Mouse (Mus musculus) MEL (cell line): ENCODE measurements around the gene Foxk2. TPM values are rescaled to one million over a fixed set of nuclear protein-coding genes. Genes with fewer than 3 reads are reported as not detected.

ENCODE experiments used
- DNase-seq: peaks from one replicate; pipeline ENCODE4 v3.0.0; 2011; ENCODE audit warnings: low read depth, low spot score
- H3K27ac ChIP-seq: 2 replicates; pipeline ENCODE4 v1.5.1; 2012; ENCODE audit warnings: low read depth, mild to moderate bottlenecking, control low read depth, low read length, moderate library complexity; ENCODE audit not compliant: control insufficient read depth
- H3K27me3 ChIP-seq, 2 experiments: fragments of 150-350 bp in 1 of 2; sonication (generic) in 1 of 2; 2 replicates each; pipeline ENCODE4 v1.6.1; 2012; ENCODE audit warnings: low read length in 2 of 2, mild to moderate bottlenecking in 2 of 2, improper control_type of control experiment in 1 of 2, moderate library complexity in 1 of 2; ENCODE audit not compliant: insufficient read depth in 2 of 2, control insufficient read depth in 1 of 2
- H3K36me3 ChIP-seq, 2 experiments: 2 replicates each; pipeline ENCODE4 v1.6.1; 2012 to 2014; ENCODE audit warnings: low read length in 2 of 2, improper control_type of control experiment in 1 of 2, inconsistent platforms in 1 of 2, mild to moderate bottlenecking in 1 of 2; ENCODE audit not compliant: insufficient read depth in 2 of 2, control insufficient read depth in 1 of 2
- H3K4me1 ChIP-seq, 2 experiments: fragments of 150-350 bp in 1 of 2; sonication (generic) in 1 of 2; 2 replicates each; pipeline ENCODE4 v1.6.1; 2012; ENCODE audit warnings: low read length in 2 of 2, improper control_type of control experiment in 1 of 2, mild to moderate bottlenecking in 1 of 2; ENCODE audit not compliant: insufficient read depth in 2 of 2, control insufficient read depth in 1 of 2
- H3K4me3 ChIP-seq, 2 experiments: fragments of 150-350 bp in 1 of 2; sonication (generic) in 1 of 2; 2 replicates each; pipeline ENCODE4 v1.5.1; 2012; ENCODE audit warnings: low read depth in 2 of 2, low read length in 2 of 2, mild to moderate bottlenecking in 2 of 2, moderate library complexity in 2 of 2, control low read depth in 1 of 2, improper control_type of control experiment in 1 of 2; ENCODE audit not compliant: control insufficient read depth in 1 of 2, insufficient read depth in 1 of 2
- H3K79me2 ChIP-seq: 2 replicates; pipeline ENCODE4 v1.6.1; 2012; ENCODE audit warnings: mild to moderate bottlenecking, low read length, moderate library complexity; ENCODE audit not compliant: control insufficient read depth, poor library complexity, insufficient read depth
- H3K9ac ChIP-seq: 2 replicates; pipeline ENCODE4 v1.6.1; 2012; ENCODE audit warnings: low read depth, mild to moderate bottlenecking, control low read depth, low read length, moderate library complexity; ENCODE audit not compliant: control insufficient read depth, poor library complexity, severe bottlenecking
- H3K9me3 ChIP-seq: fragments of 150-350 bp; sonication (generic); replicated peaks from 2 replicates; pipeline ENCODE4 v1.6.1; 2012; ENCODE audit warnings: mild to moderate bottlenecking, low read length, improper control_type of control experiment, moderate library complexity; ENCODE audit not compliant: insufficient read depth
- E2F4 ChIP-seq: IDR thresholded peaks from 2 replicates; pipeline ENCODE4 v1.6.1; 2011; ENCODE audit warnings: low read depth, low read length, improper control_type of control experiment, borderline replicate concordance
- ELF1 ChIP-seq: IDR thresholded peaks from 2 replicates; pipeline ENCODE4 v1.6.1; 2014; ENCODE audit warnings: low read depth, mild to moderate bottlenecking, inconsistent platforms, low read length, improper control_type of control experiment, moderate library complexity
- EP300 ChIP-seq, 2 experiments: IDR thresholded peaks; 2 replicates each; pipeline ENCODE4 v1.6.1; 2011; ENCODE audit warnings: improper control_type of control experiment in 2 of 2, low read length in 2 of 2, low read depth in 1 of 2, mild to moderate bottlenecking in 1 of 2
- ETS1 ChIP-seq: IDR thresholded peaks from 2 replicates; pipeline ENCODE4 v1.6.1; 2012; ENCODE audit warnings: low read depth, mild to moderate bottlenecking, inconsistent platforms, low read length, improper control_type of control experiment, moderate library complexity
- GABPA ChIP-seq: IDR thresholded peaks from 2 replicates; pipeline ENCODE4 v1.6.1; 2012; ENCODE audit warnings: low read depth, mild to moderate bottlenecking, inconsistent platforms, low read length, improper control_type of control experiment, moderate library complexity
- HCFC1 ChIP-seq: IDR thresholded peaks from 2 replicates; pipeline ENCODE4 v1.6.1; 2012; ENCODE audit warnings: low read depth, mild to moderate bottlenecking, inconsistent platforms, low read length, improper control_type of control experiment, moderate library complexity
- MAZ ChIP-seq: IDR thresholded peaks from 2 replicates; pipeline ENCODE4 v1.6.1; 2012; ENCODE audit warnings: low read depth, mild to moderate bottlenecking, inconsistent platforms, low read length, improper control_type of control experiment
- MEF2A ChIP-seq: IDR thresholded peaks from 2 replicates; pipeline ENCODE4 v1.6.1; 2014; ENCODE audit warnings: low read depth, mild to moderate bottlenecking, inconsistent platforms, low read length, improper control_type of control experiment; ENCODE audit not compliant: poor library complexity, insufficient replicate concordance, severe bottlenecking; ENCODE audit errors: extremely low read depth
- MYB ChIP-seq: IDR thresholded peaks from 2 replicates; pipeline ENCODE4 v1.6.1; 2011; ENCODE audit warnings: mild to moderate bottlenecking, low read depth, low read length, improper control_type of control experiment
- MYC ChIP-seq: IDR thresholded peaks from 2 replicates; pipeline ENCODE4 v1.6.1; 2011; ENCODE audit warnings: low read depth, mild to moderate bottlenecking, low read length, improper control_type of control experiment, moderate library complexity
- NELFE ChIP-seq: IDR thresholded peaks from 2 replicates; pipeline ENCODE4 v1.6.1; 2011; ENCODE audit warnings: low read depth, low read length, improper control_type of control experiment
- NRF1 ChIP-seq: IDR thresholded peaks from 2 replicates; pipeline ENCODE4 v1.6.1; 2014; ENCODE audit warnings: low read depth, mild to moderate bottlenecking, inconsistent platforms, low read length, improper control_type of control experiment, moderate library complexity; ENCODE audit not compliant: poor library complexity, insufficient read depth, severe bottlenecking
- POLR2A ChIP-seq, 2 experiments: IDR thresholded peaks; 2 replicates each; pipeline ENCODE4 v1.6.1; 2011 to 2012; ENCODE audit warnings: low read length in 2 of 2, mild to moderate bottlenecking in 2 of 2, control low read depth in 1 of 2, improper control_type of control experiment in 1 of 2, low read depth in 1 of 2, moderate library complexity in 1 of 2; ENCODE audit not compliant: control insufficient read depth in 1 of 2, insufficient read depth in 1 of 2, poor library complexity in 1 of 2
- POLR2AphosphoS5 ChIP-seq: IDR thresholded peaks from 2 replicates; pipeline ENCODE4 v1.6.1; 2012; ENCODE audit warnings: low read depth, borderline replicate concordance, mild to moderate bottlenecking, inconsistent platforms, low read length, moderate library complexity, mixed read lengths
- RCOR1 ChIP-seq: IDR thresholded peaks from 2 replicates; pipeline ENCODE4 v1.6.1; 2012; ENCODE audit warnings: low read depth, mild to moderate bottlenecking, inconsistent platforms, low read length, improper control_type of control experiment
- SIN3A ChIP-seq: IDR thresholded peaks from 2 replicates; pipeline ENCODE4 v1.6.1; 2012; ENCODE audit warnings: low read length, improper control_type of control experiment, inconsistent platforms
- SMC3 ChIP-seq: IDR thresholded peaks from 2 replicates; pipeline ENCODE4 v1.6.1; 2011; ENCODE audit warnings: low read depth, low read length, improper control_type of control experiment
- TCF12 ChIP-seq: IDR thresholded peaks from 2 replicates; pipeline ENCODE4 v1.6.1; 2014; ENCODE audit warnings: low read depth, mild to moderate bottlenecking, inconsistent platforms, low read length, improper control_type of control experiment, moderate library complexity
- UBTF ChIP-seq: IDR thresholded peaks from 2 replicates; pipeline ENCODE4 v1.6.1; 2012; ENCODE audit warnings: low read depth, mild to moderate bottlenecking, inconsistent platforms, low read length, improper control_type of control experiment, moderate library complexity, borderline replicate concordance; ENCODE audit not compliant: insufficient read depth
- USF2 ChIP-seq, 2 experiments: IDR thresholded peaks; 2 replicates each; pipeline ENCODE4 v1.6.1; 2011 to 2012; ENCODE audit warnings: improper control_type of control experiment in 2 of 2, low read length in 2 of 2, borderline replicate concordance in 1 of 2, inconsistent platforms in 1 of 2, low read depth in 1 of 2, mild to moderate bottlenecking in 1 of 2; ENCODE audit not compliant: insufficient read depth in 1 of 2
- ZNF384 ChIP-seq: IDR thresholded peaks from 2 replicates; pipeline ENCODE4 v1.6.1; 2012; ENCODE audit warnings: low read depth, mild to moderate bottlenecking, inconsistent platforms, low read length, improper control_type of control experiment
- polyA plus RNA-seq, 2 experiments: library from polyadenylated mRNA; stranded (reverse) in 1 of 2; unstranded in 1 of 2; fragments of >175 nt in 1 of 2; fragments of >200 nt in 1 of 2; gene quantifications; 2 replicates each; pipeline versions ENCODE4 v1.2.1 to v1.2.4; 2012; ENCODE audit warnings: low replicate concordance in 2 of 2, low read depth in 1 of 2; ENCODE audit not compliant: insufficient read length in 2 of 2, insufficient read depth in 1 of 2, missing spikeins in 1 of 2
- total RNA-seq: library from RNA; depleted of rRNA; stranded (reverse); fragments of 300-350 nt; gene quantifications from 2 replicates; pipeline ENCODE4 v1.2.3, GENCODE M21; 2012

Foxk2 gene
- total and polyA plus RNA-seq, 3 experiments, result 64.5 to 317 (median 68.0) TPM

GRCm38 (mm10) chr11:121340287-121340686, 80.5 kb downstream of the Foxk2 start:
- peak; percentile 52 for DNase-seq
- H3K36me3 ChIP-seq, result peaks cover 36 to 46% of the 10 kb centered on the region in 2 experiments
- H3K4me1 ChIP-seq, result peaks cover 29% of the 10 kb centered on the region in 2 experiments
- TF ChIP-seq SIN3A, result no peak
- no peak for TF ChIP-seq UBTF
- no peak for TF ChIP-seq MYC
- no peak for TF ChIP-seq GABPA
- no peak for TF ChIP-seq RCOR1
- no peak for TF ChIP-seq TCF12
- no peak for TF ChIP-seq NELFE
- TF ChIP-seq ETS1, result no peak
- TF ChIP-seq USF2 (IDR thresholded peaks at IDR 0.05; ENCODE audit: borderline replicate concordance in 1 of 2, insufficient read depth in 1 of 2, low read depth in 1 of 2, low read length in 2 of 2), result no peak
- TF ChIP-seq EP300 (IDR thresholded peaks at IDR 0.05; ENCODE audit: low read depth in 1 of 2, low read length in 2 of 2), result peak in 1 of 2 experiments; percentile 13; a peak in 1 of 4 replicates
- TF ChIP-seq ELF1, result peak; percentile 24; the same call in 1 of the 2 replicates
- TF ChIP-seq SMC3, result no peak
- no peak for TF ChIP-seq ZNF384
- TF ChIP-seq MEF2A, result no peak
- peak; percentile 35; the same call in 1 of the 2 replicates for TF ChIP-seq HCFC1
- TF ChIP-seq POLR2A (IDR thresholded peaks at IDR 0.05; ENCODE audit: control insufficient read depth in 1 of 2, insufficient read depth in 1 of 2, low read depth in 1 of 2, low read length in 2 of 2, poor library complexity in 1 of 2), result no peak
- no peak for TF ChIP-seq POLR2AphosphoS5
- no peak for TF ChIP-seq E2F4
- no peak for TF ChIP-seq MYB
- no peak for TF ChIP-seq NRF1
- no peak; the same call in 1 of the 2 replicates for TF ChIP-seq MAZ
- TF ChIP-seq, all 39 proteins: peak for 3
- no peaks in the 10 kb centered on the region for H3K9me3 ChIP-seq
- H3K79me2 ChIP-seq, result peaks cover 12% of the 10 kb centered on the region
- no peaks in the 10 kb centered on the region for H3K27me3 ChIP-seq
- H3K27ac ChIP-seq, result peak overlapping the region; percentile 40
- H3K4me3 ChIP-seq, result no peak overlapping the region
- no peak overlapping the region for H3K9ac ChIP-seq
